Mouse (Mus musculus) adrenal gland, postnatal 4 days (tissue): ENCODE data around the gene Ndufc1. TPM values are rescaled to one million over a fixed set of nuclear protein-coding genes. Genes with fewer than 3 reads are reported as not detected.
A peak's percentile ranks its signal among the peaks of the same experiment; 100 is the strongest.
"Not testable (repeated sequence)": the region's sequence is repeated elsewhere in the genome, so short reads cannot be mapped to it uniquely, and the experiment has no call there.

Experiments
- DNase-seq, 2 experiments: peaks; one replicate each; pipeline ENCODE4 v3.0.0; 2021 to 2022; ENCODE audit warnings: low spot score in 2 of 2, mixed read lengths in 2 of 2
- total RNA-seq, 2 experiments: library from RNA; stranded (reverse); gene quantifications; 2 replicates each; pipeline ENCODE4 v1.2.3; 2021

Gene Ndufc1
- total RNA-seq, 2 experiments from 2014 or later: 492 to 529 TPM

DNA sequence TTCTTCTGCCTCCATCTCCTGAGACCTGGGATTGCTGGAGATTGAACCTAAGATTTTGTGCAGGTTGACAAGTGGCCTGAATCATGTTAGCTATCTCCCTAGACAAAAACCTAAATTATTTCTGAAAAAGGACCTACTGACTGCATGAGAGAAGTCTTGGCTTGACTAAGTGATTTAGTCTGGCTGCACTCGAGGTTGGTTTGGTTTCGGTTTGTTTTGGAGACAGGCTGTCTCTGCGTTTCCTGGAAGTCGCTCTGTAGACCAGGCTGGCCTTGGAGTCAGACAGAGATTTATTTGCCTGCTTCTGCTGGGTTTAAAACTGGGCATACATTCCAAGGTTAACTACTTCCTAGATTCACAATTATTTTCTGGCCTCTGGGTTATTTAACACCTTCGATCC, 35.9 kb downstream of the Ndufc1 start:
- DNase-seq: no peak

DNA sequence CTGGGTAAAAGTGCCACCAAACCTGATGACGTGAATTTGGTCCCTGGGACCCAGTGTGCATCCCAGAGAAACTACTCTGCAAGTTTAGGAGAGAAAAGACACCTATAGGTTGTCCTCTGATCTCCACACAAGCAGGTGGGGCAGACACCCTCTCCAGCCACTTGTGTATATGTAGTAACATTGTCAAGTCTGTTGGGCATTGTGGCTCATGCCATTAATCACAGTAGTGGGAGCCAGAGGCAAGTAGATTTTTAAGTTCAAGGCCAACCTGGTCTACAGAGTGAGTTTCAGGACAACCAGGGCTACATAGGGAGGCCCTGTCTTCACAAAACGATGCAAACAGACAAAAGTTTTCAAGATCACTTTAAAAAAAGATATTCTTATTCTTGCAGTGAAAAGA, 37.0 kb downstream of the Ndufc1 start:
- DNase-seq: no peak

DNA sequence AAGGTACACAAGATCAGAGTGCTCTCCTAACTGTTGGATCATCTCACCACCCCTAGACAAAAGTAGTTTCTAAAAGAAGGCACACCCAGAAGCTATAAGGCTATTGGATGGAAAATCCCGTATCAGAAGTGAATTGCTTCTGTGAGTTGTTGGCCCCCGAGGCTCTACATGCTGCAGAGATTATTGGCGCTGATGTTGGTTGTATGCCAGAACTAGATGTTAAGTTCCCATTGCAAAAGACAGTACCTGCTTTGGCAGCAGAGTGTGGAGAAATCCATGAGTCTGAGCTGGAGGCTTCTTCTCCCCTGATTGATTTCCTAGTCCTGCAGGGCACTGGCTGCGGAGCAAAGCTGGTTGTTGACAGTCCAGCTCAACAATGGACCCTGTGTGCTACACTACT, 40.8 kb downstream of the Ndufc1 start:
- no peak for DNase-seq

DNA sequence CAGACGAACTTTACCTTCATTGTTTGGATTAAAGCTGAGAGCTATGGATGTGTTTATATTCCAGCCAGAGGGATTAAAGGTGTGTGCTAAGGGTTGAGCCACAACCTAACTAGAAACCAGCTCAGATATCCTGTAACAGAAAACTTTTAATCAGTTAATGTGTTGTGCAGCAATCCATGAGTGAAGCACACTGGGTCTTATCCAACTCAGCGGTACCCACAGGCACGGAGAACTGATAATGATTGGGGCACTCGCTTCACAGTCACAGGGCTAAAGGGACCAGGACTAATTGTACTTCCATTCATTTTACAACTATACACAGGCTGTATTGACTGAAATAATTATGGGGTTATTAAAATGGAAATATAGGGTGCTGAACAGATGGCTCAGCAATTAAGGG, 41.9 kb downstream of the Ndufc1 start:
- DNase-seq: no peak

DNA sequence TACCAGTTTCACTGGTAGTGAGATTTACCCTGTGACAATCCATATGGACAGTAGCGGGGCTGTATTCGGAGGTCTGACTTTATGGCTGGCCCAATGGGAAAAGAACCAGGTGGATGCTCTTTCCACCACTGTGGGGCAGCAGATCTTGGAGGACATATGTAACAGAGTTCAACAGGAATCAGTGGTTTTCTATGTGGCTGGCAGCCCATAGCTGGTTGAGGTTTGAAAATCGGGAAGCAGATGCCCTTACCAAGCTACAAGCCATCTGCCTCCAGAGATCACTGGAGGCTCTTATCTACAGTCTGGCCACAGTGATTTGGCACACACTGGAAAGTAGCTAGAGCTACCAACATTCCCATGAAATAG, 43.3 kb downstream of the Ndufc1 start:
- no peak for DNase-seq

DNA sequence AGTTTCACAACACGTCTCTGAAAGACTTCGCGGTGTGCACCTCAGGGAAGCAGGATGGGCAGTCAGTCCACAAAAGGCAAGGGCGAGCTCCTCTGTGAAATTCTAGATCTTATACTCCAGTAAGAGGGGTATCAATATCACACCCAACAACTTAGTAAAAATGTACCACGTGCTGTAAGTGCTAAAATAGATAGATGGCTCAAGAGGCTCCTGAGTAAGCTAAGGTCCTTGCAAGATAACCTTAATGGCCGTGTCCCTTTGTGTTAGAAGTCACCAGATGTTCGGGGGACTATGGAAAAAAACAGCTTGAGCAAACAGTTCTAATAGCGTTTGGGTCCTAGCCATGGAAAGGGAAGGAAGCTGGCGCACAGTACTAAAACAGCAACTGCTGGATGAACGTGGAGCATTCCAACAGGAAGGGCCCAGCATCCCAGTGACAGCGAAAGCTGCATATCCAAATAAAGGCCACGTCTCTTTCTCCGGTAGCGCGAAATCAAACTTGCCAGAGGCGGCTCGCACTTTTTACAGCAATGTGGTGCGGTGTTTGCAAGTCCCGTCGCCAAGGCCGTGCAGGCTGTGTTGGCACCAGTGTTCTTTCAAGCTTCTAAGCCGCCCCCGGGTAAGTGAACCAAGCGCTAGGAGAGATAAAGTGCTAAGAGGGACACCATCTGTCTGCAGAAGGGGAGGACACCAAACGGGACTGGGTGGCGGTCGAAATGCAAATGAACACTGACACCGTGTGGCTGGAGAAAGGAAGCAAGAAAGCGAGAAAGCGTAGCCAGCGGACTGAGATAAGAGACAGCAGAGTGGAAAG, 43.9 kb downstream of the Ndufc1 start:
- peak in 1 of 2 experiments; percentile 57 for DNase-seq

DNA sequence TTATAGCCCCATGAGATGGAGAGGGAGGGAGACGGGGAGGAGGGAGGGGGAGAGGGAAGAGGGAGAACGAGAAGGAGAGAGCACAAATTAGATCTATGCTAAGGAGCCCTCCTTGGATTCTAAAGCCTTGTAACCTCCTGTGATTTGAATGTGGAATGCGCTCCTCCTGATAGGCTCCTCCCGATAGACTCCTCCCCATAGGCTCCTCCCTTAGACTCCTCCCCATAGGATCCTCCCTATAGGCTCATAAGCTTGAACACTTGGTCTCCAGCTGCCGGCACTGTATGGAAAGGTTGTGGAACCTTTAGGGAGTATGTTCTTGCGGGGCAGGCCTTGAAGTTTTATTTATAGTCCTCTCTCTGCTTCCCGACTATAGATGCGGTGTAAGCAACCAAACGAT, 47.7 kb downstream of the Ndufc1 start:
- DNase-seq: no peak

DNA sequence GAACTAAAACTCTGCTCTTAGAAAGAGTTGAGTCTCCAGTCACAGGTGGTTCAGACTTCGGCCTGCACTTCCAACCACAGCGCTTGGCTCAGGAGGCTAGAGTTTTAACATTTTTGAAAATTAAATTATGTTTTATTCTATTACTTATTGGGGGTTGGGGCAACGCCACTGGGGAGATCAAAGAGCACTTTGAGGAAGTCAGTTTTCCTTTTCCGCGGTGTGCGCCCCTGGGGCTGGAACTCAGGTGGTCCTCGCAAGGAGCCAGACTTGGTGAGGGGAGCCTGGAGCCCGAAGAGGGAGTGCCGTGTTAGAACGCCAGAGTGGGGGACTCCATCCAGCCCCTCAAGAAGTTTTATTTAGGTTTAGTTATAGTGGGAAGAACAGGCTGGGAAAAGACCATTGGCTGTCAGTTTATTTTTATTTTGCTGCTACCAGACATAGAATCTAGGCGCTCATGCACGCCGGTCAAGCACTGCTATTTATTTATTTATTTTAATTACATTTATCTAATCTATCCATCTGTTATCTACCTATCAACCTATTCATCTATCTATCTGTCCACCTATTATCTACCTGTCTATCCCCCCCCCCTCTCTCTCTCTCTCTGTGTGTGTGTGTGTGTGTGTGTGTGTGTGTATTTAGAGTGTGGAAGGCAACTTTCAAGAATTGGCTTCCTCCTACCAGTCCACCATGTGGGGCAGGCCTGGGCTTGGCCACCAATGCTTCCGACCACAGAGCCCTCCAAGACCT, 49.1 kb downstream of the Ndufc1 start:
- DNase-seq: no peak

DNA sequence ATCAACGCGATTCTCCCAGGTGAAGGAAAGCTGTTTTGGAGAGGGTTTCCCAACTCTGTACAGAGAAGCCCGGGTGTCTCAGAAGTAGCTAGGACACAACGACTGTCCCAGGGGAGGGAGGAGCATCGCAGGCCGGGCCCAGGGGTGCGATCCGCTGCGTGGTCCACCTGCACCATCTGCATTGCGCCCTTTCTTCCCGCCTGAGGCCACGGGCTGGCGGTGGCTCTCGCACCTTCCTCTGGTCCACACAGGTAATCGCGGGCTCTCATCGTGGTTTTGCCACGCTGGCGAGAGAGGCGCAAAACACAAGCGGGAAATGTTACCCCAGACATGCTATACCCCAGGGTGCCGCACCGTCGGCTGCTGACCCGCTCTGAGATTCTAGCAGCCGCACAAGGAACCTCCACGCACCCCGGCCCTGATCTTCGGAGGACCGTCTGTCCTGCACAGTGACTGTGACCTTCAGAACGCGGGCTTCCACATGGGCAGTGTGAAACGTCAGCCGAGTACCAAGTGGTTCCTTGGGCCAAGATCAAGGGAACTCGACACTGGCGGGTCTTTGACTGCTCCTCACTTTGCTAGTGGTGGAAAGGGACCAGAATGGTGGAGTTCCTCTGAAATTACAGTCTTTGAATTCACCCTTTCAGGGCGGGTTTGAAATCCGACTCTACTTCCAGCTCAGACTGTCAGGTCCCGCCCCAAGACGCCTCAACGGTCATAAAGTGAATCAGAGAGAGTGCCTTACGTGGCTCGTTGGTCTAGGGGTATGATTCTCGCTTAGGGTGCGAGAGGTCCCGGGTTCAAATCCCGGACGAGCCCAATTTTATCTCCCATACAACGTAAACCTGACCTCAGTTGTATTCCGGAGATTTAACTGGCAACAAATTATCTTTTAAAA, 49.9 kb downstream of the Ndufc1 start:
- DNase-seq: peak; percentile 38 to 52

DNA sequence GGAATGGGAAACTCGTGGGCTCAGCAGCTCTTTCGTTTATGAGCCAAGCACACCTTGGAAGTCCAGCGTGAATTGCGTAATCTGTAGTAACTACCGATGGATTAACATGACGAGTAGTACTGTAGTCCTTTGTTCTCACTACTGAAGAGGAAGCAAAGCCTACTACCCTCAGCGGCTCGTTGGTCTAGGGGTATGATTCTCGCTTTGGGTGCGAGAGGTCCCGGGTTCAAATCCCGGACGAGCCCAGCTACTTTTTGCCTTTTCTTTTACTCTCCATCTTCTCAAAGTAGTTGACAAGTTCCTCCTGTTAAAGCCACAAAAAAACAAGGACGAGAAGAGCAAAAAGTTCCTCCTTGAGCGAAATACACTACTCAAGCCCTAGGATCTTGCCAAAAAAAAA, 50.6 kb downstream of the Ndufc1 start:
- peak in 1 of 2 experiments; percentile 49 for DNase-seq

DNA sequence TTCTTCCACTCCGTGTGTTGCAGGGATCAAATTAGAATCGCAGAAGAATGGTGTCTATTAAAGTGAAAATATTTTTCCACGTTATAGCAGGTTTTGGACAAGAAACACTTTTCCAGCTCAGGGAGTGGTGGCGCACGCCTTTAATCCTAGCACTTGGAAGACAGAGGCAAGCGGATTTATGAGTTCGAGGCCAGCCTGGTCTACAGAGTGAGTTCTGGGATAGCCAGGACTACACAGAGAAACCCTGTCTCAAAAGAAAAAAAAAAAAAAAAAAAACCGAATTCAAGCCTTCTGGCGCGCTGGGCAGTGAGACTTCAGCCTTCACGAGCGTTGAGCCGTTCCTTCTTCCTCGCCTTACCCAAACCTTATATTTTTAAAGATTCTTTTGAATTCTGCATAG, 51.2 kb downstream of the Ndufc1 start:
- DNase-seq: no peak

DNA sequence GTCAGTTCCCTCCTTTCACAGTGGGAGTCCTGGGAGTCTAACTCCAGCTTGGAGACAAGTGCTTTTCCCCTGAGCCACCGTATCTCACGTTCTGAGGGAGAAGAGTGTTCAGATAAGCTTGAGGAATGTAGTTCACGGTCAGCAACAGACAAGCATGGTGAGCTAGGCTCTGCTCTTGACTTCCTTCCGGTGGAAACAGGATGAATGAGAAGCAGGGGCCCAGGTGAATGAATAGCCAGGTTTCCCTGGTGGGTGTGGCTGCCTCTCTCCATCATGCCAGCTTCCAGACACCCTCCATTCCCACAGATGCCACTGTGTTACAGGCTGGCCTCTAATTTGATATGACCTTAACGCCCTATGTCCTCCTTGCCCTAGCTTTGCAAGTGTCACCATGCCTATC, 51.7 kb downstream of the Ndufc1 start:
- no peak for DNase-seq

DNA sequence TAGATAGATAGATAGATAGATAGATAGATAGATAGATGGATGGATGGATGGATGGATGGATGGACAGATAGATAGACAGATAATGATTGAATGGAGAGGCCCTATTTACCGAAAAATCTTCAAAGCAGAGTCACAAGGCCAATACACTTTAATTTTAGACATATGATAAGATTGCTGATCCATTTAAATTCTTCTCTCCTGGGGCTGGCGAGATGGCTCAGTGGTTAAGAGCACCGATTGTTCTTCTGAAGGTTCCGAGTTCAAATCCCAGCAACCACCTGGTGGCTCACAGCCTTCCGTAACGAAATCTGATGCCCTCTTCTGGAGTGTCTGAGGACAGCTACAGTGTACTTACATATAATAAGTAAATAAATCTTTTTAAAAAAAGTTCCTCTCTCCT, 53.8 kb downstream of the Ndufc1 start:
- not testable (repeated sequence) for DNase-seq

Other genes with a start within 250 kb of the Ndufc1 start
- 10 to 100 TPM; 15.1 to 17.9 TPM for gene Noct, start 184.5 kb downstream of the Ndufc1 start, total RNA-seq
- 100 to 1,000 TPM; 122 to 124 TPM for gene Elf2, start 68.3 kb downstream of the Ndufc1 start, total RNA-seq
- gene Mgarp, start 12.2 kb downstream of the Ndufc1 start, total RNA-seq: 100 to 1,000 TPM; 477 to 530 TPM
- 10 to 100 TPM; 56.8 to 63.5 TPM for gene Naa15, start 6.2 kb upstream of the Ndufc1 start, total RNA-seq
- gene Rab33b, start 74.9 kb upstream of the Ndufc1 start, total RNA-seq: 10 to 100 TPM; 18.3 to 19.9 TPM
- 10 to 100 TPM; 28.6 to 30.7 TPM for gene Setd7, start 151.9 kb upstream of the Ndufc1 start, total RNA-seq